Mouse (Mus musculus) hindbrain, embryonic 11.5 days (tissue): ENCODE measurements around the gene Cacnb1. TPM values are rescaled to one million over a fixed set of nuclear protein-coding genes. Genes with fewer than 3 reads are reported as not detected.
A peak's percentile ranks its signal among the peaks of the same experiment; 100 is the strongest.

Source experiments
- ATAC-seq: fragments of 200-750 bp; cut with Nextera tagmentation; 2 replicates; pipeline ENCODE4 v1.8.0; 2017; ENCODE audit warnings: mild to moderate bottlenecking, moderate TSS enrichment, moderate library complexity; ENCODE audit not compliant: low FRiP score
- DNase-seq: peaks from one replicate; pipeline ENCODE4 v3.0.0-alpha.2; 2015; ENCODE audit warnings: low spot score
- H3K27ac ChIP-seq: fragments of 300-500 bp; sonication (generic); 2 replicates; pipeline ENCODE4 v1.5.1; 2014; ENCODE audit warnings: mild to moderate bottlenecking, low read depth, low read length
- H3K27me3 ChIP-seq: fragments of 300-500 bp; sonication (generic); 2 replicates; pipeline ENCODE4 v1.6.1; 2014; ENCODE audit warnings: mild to moderate bottlenecking, low read length, moderate library complexity, mixed read lengths; ENCODE audit not compliant: control insufficient read depth, insufficient read depth
- H3K36me3 ChIP-seq: fragments of 300-500 bp; sonication (generic); 2 replicates; pipeline ENCODE4 v1.6.1; 2014; ENCODE audit warnings: mild to moderate bottlenecking, low read length, moderate library complexity, mixed read lengths; ENCODE audit not compliant: control insufficient read depth, insufficient read depth
- H3K4me1 ChIP-seq: fragments of 300-500 bp; sonication (generic); replicated peaks from 2 replicates; pipeline ENCODE4 v1.6.1; 2014; ENCODE audit warnings: low read length, mixed read lengths; ENCODE audit not compliant: control insufficient read depth, insufficient read depth
- H3K4me2 ChIP-seq: fragments of 300-500 bp; sonication (generic); replicated peaks from 2 replicates; pipeline ENCODE4 v1.6.1; 2014; ENCODE audit warnings: mild to moderate bottlenecking, low read depth, low read length
- H3K4me3 ChIP-seq: fragments of 300-500 bp; sonication (generic); 2 replicates; pipeline ENCODE4 v1.5.1; 2014; ENCODE audit warnings: low read depth, low read length
- H3K9ac ChIP-seq: fragments of 300-500 bp; sonication (generic); 2 replicates; pipeline ENCODE4 v1.6.1; 2014; ENCODE audit warnings: low read depth, low read length
- H3K9me3 ChIP-seq: fragments of 300-500 bp; sonication (generic); 2 replicates; pipeline ENCODE4 v1.6.1; 2016; ENCODE audit warnings: low read length; ENCODE audit not compliant: control insufficient read depth
- WGBS: fragments of 180-500 bp; shearing (Covaris S2); extraction: QIAGEN DNeasy Blood & Tissue Kit; methylation state at CpG from one replicate; pipeline ENCODE4 v1.1.7; 2014; 5-methylcytosine and 5-hydroxymethylcytosine counted together
- polyA plus RNA-seq: library from polyadenylated mRNA; unstranded; fragments of >200 nt; fragmentation: Nextera tagmentation; extraction: Ambion mirVana; gene quantifications from 2 replicates; pipeline ENCODE4 v1.2.1, GENCODE M21; 2014

The Cacnb1 gene
- polyA plus RNA-seq, 1 experiment from 2014 or later = 18.3 TPM

- Histone ChIP-seq H3K9me3 (no peaks in the 10 kb centered on the region), H3K36me3 (no peaks in the 10 kb centered on the region), H3K4me3 (no peak overlapping the region), H3K27ac (no peak overlapping the region), H3K27me3 (peaks cover 11% of the 10 kb centered on the region), H3K4me2 (no peak overlapping the region), H3K9ac (no peak overlapping the region), H3K4me1 (no peaks in the 10 kb centered on the region)
- DNase-seq = no peak
- WGBS = 56% methylated on average over 1 of the region's 1 CpGs
- ATAC-seq = no peak
These were observed 23.6 kb upstream of the Cacnb1 start for GRCm38 (mm10) chr11:98046466-98046865.

- WGBS = 60% methylated on average over 4 of the region's 4 CpGs
- no peak overlapping the region for H3K4me2 ChIP-seq
- no peaks in the 10 kb centered on the region for H3K4me1 ChIP-seq
- DNase-seq (no peak), ATAC-seq (no peak)
- no peak overlapping the region for H3K9ac ChIP-seq
- no peak overlapping the region for H3K27ac ChIP-seq
- no peaks in the 10 kb centered on the region for H3K9me3 ChIP-seq
- peaks cover 2% of the 10 kb centered on the region for H3K27me3 ChIP-seq
- H3K36me3 ChIP-seq = no peaks in the 10 kb centered on the region
- no peak overlapping the region for H3K4me3 ChIP-seq
These were observed 22.8 kb upstream of the Cacnb1 start for GRCm38 (mm10) chr11:98045596-98045995.

- 68% methylated on average over 5 of the region's 5 CpGs for WGBS
- Histone ChIP-seq H3K4me2 (no peak overlapping the region), H3K9me3 (no peaks in the 10 kb centered on the region), H3K9ac (no peak overlapping the region), H3K27me3 (no peaks in the 10 kb centered on the region; the same call in 1 of the 2 replicates), H3K4me1 (no peaks in the 10 kb centered on the region), H3K4me3 (no peak overlapping the region), H3K36me3 (no peaks in the 10 kb centered on the region), H3K27ac (no peak overlapping the region)
- DNase-seq (no peak), ATAC-seq (no peak)
These were observed 21.2 kb upstream of the Cacnb1 start for GRCm38 (mm10) chr11:98044074-98044473.

GRCm38 (mm10) chr11:98042741-98043140 is 19.9 kb upstream of the Cacnb1 start:
- 87% methylated on average over 6 of the region's 6 CpGs for WGBS
- ATAC-seq = no peak

GRCm38 (mm10) chr11:98040975-98041374 is 18.1 kb upstream of the Cacnb1 start:
- H3K36me3 ChIP-seq = no peaks in the 10 kb centered on the region
- H3K27ac ChIP-seq = no peak overlapping the region
- H3K9ac ChIP-seq = no peak overlapping the region
- ATAC-seq (no peak), DNase-seq (no peak)
- H3K4me3 ChIP-seq = no peak overlapping the region
- peaks cover 6% of the 10 kb centered on the region; the same call in 1 of the 2 replicates for H3K27me3 ChIP-seq
- H3K9me3 ChIP-seq = no peaks in the 10 kb centered on the region
- peaks cover 6% of the 10 kb centered on the region for H3K4me1 ChIP-seq
- 63% methylated on average over 8 of the region's 8 CpGs for WGBS
- H3K4me2 ChIP-seq = no peak overlapping the region

More at GRCm38 (mm10) chr11:98042741-98043140, 19.9 kb upstream of the Cacnb1 start:
- no peak overlapping the region for H3K4me3 ChIP-seq
- H3K4me1 ChIP-seq = no peaks in the 10 kb centered on the region
- no peaks in the 10 kb centered on the region; the same call in 1 of the 2 replicates for H3K27me3 ChIP-seq
- no peaks in the 10 kb centered on the region for H3K36me3 ChIP-seq
- H3K9ac ChIP-seq = no peak overlapping the region
- no peak for DNase-seq
- H3K27ac ChIP-seq = no peak overlapping the region
- H3K9me3 ChIP-seq = no peaks in the 10 kb centered on the region
- no peak overlapping the region for H3K4me2 ChIP-seq

GRCm38 (mm10) chr11:98037871-98038270 is 15.0 kb upstream of the Cacnb1 start:
- no peaks in the 10 kb centered on the region for H3K36me3 ChIP-seq
- peaks cover 6% of the 10 kb centered on the region; the same call in 1 of the 2 replicates for H3K27me3 ChIP-seq
- ATAC-seq (no peak), DNase-seq (no peak)
- H3K4me2 ChIP-seq = no peak overlapping the region
- H3K9ac ChIP-seq = no peak overlapping the region
- H3K4me3 ChIP-seq = no peak overlapping the region
- 65% methylated on average over 14 of the region's 14 CpGs for WGBS
- no peaks in the 10 kb centered on the region for H3K9me3 ChIP-seq
- H3K4me1 ChIP-seq = peaks cover 7% of the 10 kb centered on the region
- no peak overlapping the region for H3K27ac ChIP-seq

GRCm38 (mm10) chr11:98035977-98036377 is 13.1 kb upstream of the Cacnb1 start:
- Histone ChIP-seq H3K4me2 (peak overlapping the region; percentile 74), H3K36me3 (0 out of 2 replicates have a peak, but pooled peaks cover 1% of the 10 kb centered on the region), H3K9me3 (no peaks in the 10 kb centered on the region), H3K27me3 (peaks cover 6% of the 10 kb centered on the region; the same call in 1 of the 2 replicates), H3K27ac (0 out of 2 replicates have a peak overlapping the region, but pooled peaks have one; percentile 25), H3K4me3 (peak overlapping the region; percentile 34), H3K9ac (peak overlapping the region; percentile 44; the same call in 1 of the 2 replicates), H3K4me1 (peaks cover 7% of the 10 kb centered on the region)
- WGBS = under 1% methylated on average over 26 of the region's 27 CpGs
- ATAC-seq (peak; percentile 56), DNase-seq (peak; percentile 77)

GRCm38 (mm10) chr11:98034840-98035239 is 12.0 kb upstream of the Cacnb1 start:
- peaks cover 7% of the 10 kb centered on the region for H3K4me1 ChIP-seq
- WGBS = 26% methylated on average over 4 of the region's 4 CpGs
- 0 out of 2 replicates have a peak, but pooled peaks cover 7% of the 10 kb centered on the region for H3K36me3 ChIP-seq
- no peak overlapping the region for H3K4me2 ChIP-seq
- H3K9me3 ChIP-seq = no peaks in the 10 kb centered on the region
- H3K27ac ChIP-seq = peak overlapping the region; percentile 53; the same call in 1 of the 2 replicates
- no peak overlapping the region for H3K4me3 ChIP-seq
- peaks cover 6% of the 10 kb centered on the region; the same call in 1 of the 2 replicates for H3K27me3 ChIP-seq
- peak; percentile 41 for ATAC-seq
- peak; percentile 66 for DNase-seq
- no peak overlapping the region for H3K9ac ChIP-seq

- H3K9ac ChIP-seq = no peak overlapping the region
- H3K9me3 ChIP-seq = no peaks in the 10 kb centered on the region
- no peak overlapping the region for H3K4me3 ChIP-seq
- peaks cover 6% of the 10 kb centered on the region; the same call in 1 of the 2 replicates for H3K27me3 ChIP-seq
- 0 out of 2 replicates have a peak, but pooled peaks cover 7% of the 10 kb centered on the region for H3K36me3 ChIP-seq
- DNase-seq (no peak), ATAC-seq (no peak)
- peaks cover 7% of the 10 kb centered on the region for H3K4me1 ChIP-seq
- WGBS = 86% methylated on average over 5 of the region's 5 CpGs
- no peak overlapping the region for H3K4me2 ChIP-seq
- H3K27ac ChIP-seq = no peak overlapping the region
These were observed 11.2 kb upstream of the Cacnb1 start for GRCm38 (mm10) chr11:98034061-98034460.
